Mouse (Mus musculus): ENCODE results near the gene Surf2.
A peak's percentile ranks its signal among the peaks of the same experiment; 100 is the strongest.

GRCm38 (mm10) chr2:26933304-26934055 lies 17.3 kb downstream of the Surf2 start, which contains the start of the genes Surf4 and Stkld1:
- TF ChIP-seq ZMIZ1 (IDR thresholded peaks at IDR 0.05; ENCODE audit: low read depth, low read length) (peak; percentile 94), CTCF (conservative IDR thresholded peaks at IDR 0.05 in 1 of 2, IDR thresholded peaks at IDR 0.05 in 1 of 2; ENCODE audit: low read depth in 2 of 2, low read length in 2 of 2) (no peak), SIN3A (IDR thresholded peaks at IDR 0.05; ENCODE audit: low read length) (peak; percentile 32; the same call in 1 of the 2 replicates), E2F4 (IDR thresholded peaks at IDR 0.05; ENCODE audit: insufficient replicate concordance, low read depth, low read length) (no peak), RAD21 (IDR thresholded peaks at IDR 0.05; ENCODE audit: low read depth, low read length) (no peak), POLR2A (IDR thresholded peaks at IDR 0.05; ENCODE audit: low read depth, low read length) (peak; percentile 88)

Data from CH12.LX (cell line).